Mouse (Mus musculus) CD4-positive, CD25-positive, alpha-beta regulatory T cell, adult 2 months (primary cell): ENCODE results near the gene Spata22.
"Not testable (repeated sequence)": the region's sequence is repeated elsewhere in the genome, so short reads cannot be mapped to it uniquely, and the experiment has no call there.

Source experiments
- DNase-seq: peaks from one replicate; pipeline ENCODE4 v3.0.0-alpha.2; 2012; ENCODE audit warnings: low read depth, low spot score

Spata22 gene

DNA sequence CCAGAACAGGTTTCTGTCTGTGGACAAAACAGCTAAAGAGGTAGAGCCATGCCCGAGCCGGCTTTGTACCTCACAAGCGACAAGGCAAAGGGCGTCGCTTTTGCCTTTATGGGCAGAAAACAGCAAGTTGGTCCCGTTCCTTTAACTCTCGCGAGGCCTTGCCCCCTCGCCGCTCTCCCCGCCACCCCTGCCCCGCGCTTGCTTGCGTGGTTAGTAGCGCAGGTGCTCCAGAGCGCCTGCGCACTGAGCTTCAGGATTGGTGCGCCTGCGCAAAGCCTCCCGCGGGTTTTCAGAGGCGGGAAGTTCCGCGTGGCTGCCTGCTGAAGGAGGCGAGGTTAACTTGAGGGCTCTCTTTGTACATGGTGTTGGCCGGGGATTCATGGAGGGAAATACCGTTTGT is at the start of gene Spata22, which contains the start of the genes Aspa and Gm49340:
Gene Spata22, plus strand, starts transcription at position 300 of the 400 bp plus-strand sequence.
Gene Aspa, minus strand, starts transcription at position 155 of the 400 bp plus-strand sequence.
Gene Gm49340, plus strand, starts transcription at position 300 of the 400 bp plus-strand sequence.
- no peak for DNase-seq

DNA sequence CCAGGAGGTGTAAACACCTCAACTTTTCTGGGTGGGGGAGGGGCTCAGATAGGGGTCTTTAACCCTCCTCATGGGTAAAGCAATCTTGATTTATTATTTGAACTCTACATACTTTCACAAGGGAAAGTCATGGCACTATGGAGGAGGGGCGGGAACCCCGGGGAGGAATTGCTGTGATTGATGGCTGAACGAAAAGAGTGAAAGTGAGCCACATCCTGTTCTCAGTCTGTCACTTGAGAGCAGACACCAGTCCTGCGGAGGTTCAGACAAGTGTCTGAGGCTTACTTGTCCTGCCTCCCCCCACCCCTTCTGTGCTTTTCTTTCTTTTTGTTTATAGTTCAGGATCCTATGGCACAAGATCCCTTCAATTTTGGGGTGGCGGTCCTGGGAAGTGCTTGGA is 48.8 kb upstream of the Spata22 start:
- peak; percentile 31 for DNase-seq

DNA sequence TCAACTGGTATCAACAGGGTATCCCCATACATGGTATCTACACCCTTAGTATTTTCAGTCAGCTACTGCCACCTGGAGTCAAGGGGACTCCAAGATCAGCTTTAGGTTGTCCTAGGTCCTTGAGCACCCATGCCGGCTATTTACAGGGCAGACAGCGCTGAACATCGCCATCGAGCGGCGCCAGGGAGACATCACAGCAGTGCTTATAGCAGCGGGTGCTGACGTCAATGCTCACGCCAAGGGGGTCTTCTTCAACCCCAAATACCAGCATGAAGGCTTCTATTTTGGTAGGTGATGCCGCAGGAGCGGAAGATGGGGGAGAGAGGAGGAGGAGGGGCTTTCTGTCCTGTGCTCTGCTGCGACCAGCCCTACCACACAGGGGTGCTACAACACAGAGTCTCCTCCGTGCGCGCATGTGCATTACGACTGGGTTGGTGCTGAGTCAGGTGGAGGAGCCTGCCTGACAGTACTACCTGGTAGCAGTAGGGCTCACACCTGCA is 48.0 kb upstream of the Spata22 start:
- peak; percentile 76 for DNase-seq

DNA sequence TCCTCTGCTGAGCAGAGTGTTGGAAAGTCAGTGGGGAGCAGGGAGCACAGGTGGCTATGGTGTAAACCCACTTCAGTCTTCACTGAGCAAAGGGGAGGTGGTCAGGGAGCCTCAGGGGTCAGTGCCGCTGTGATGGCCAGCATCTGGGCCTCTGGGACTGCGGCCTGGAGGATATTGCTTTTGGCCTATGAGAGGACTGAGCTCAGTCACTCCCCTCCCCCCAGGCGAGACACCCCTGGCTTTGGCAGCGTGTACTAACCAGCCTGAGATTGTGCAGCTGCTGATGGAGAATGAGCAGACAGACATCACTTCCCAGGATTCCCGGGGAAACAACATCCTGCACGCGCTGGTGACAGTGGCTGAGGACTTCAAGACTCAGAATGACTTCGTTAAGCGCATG is 46.2 kb upstream of the Spata22 start:
- DNase-seq = no peak

DNA sequence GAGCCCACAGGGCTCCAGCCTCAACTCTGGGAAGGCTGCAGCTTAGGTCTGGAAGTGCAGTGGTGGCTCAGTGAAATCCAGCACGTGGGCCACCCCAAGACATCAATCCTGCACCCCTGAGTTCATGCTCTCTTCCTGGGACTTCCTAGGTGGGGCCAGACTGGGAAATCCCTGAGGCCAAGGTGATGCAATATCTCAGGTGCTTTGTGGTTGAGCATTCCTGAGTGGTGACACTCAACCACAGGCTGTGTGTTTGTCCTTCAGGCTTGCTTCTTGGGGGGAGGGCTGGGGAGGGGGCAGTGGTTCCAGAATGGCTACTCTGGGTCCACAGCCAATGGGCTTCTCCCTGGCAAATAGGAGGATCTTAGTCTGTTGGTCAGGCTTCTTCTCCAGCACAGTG is 45.6 kb upstream of the Spata22 start:
- no peak for DNase-seq

DNA sequence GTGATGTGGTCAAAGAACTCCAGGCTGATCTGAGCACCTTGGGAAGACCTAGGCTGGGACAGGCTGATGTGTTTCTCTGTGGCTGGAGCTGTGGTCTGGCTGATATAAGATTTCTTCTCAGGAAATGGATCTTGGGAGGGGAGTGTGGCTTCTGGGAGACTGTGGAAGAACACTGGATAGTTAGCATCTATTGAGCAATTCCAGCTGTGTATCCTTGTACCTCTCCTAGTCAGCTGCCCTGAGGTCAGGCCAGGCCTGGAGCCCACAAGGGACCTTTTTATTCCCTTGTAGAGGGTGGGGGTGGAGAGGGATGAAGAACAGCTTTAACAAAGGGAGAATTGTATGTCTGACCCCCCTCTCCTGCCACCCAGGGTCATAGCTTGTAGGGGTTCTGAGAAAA is 45.2 kb upstream of the Spata22 start:
- DNase-seq = no peak

DNA sequence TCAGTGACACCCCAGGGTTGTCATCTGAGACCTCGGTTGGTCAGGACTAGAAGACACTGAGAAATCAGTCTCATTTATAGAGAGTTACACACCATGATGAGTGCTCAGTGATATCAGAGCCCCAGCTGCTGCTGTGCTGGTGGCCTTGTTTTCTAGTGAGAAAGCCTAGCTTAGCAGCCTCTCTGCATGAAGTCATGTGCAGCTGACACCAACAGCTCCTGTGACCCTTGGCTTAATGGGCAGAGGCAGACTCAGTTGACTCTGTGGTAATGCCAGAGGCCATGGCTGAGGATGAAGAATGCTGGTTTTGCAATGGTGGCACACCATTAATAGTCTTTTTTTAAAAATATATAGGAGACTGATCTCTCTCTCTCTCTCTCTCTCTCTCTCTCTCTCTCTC is 39.9 kb upstream of the Spata22 start:
- DNase-seq = no peak

DNA sequence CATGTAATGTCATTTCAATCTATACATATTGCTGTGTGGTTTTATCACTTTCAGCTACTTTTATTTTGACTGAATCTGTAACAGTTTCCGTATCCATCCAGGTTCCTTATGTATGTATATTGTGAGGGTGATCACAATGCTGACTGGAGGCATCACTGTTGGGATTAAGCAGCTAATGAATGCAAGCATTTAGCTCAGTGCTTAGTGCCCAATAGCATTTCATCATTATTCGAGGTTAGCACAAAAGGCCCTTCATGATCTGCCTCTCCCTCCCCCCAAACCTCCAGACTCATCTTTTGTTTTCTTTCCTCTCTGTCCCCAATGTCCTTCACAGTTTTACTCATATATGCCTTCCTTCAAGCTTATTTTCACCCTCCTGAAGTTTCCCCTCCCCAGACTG is 26.4 kb upstream of the Spata22 start:
- no peak for DNase-seq

DNA sequence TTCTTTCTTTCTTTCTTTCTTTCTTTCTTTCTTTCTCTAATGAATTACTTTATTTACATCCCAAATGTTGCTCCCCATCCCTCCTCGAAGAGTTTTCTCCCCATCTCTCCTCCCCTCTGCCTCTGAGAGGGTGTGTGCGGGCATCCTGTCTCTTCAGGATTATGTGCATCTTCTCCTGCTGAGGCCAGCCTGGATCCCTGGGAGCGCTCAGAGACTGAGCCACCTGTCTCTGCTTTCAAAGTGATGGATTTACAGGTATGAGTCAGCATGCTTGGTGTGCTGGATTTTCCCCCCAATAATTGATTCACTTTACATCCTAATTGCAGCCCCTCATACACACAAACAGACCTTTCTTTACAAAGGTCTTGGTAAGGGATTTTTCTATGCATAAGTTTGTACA is 13.6 kb upstream of the Spata22 start:
- DNase-seq = no peak

DNA sequence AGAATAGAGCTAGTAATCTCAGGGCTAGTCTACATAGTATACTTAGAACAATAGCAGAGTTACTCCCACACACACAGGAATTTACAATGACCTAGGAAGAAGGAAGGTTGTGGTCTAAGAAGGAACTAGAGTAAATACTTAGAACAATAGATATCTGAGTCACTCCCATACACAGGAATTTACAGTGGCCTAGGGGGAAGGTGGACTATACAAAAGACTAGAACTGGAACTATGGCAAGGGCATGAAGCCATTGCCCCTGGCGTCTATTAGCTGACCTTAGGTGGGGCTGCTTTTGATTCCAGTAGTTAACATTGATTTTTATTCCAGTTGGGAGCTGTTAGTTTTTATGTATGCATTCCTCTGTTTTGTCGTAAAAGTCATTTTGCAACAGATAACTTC is 11.0 kb upstream of the Spata22 start:
- DNase-seq = not testable (repeated sequence)

DNA sequence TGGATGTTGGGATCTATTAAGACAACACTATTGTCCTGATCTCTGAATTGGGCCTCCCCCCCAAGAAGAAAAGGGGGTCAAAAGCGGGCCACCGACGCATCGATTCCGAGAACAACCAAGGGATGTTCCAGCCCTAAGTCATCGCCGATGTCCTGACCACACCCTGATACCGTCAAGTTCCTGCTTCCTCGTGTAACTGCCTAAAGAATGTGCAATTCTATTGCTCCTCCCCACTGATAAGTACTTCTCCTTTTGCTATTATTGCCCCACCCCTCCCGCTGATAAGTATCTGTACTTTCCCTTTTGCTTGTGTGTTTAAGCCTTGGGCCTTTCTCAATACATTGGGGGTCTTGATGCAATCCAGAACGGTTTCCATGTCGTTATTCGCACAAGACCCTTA is 8.5 kb upstream of the Spata22 start:
- not testable (repeated sequence) for DNase-seq

DNA sequence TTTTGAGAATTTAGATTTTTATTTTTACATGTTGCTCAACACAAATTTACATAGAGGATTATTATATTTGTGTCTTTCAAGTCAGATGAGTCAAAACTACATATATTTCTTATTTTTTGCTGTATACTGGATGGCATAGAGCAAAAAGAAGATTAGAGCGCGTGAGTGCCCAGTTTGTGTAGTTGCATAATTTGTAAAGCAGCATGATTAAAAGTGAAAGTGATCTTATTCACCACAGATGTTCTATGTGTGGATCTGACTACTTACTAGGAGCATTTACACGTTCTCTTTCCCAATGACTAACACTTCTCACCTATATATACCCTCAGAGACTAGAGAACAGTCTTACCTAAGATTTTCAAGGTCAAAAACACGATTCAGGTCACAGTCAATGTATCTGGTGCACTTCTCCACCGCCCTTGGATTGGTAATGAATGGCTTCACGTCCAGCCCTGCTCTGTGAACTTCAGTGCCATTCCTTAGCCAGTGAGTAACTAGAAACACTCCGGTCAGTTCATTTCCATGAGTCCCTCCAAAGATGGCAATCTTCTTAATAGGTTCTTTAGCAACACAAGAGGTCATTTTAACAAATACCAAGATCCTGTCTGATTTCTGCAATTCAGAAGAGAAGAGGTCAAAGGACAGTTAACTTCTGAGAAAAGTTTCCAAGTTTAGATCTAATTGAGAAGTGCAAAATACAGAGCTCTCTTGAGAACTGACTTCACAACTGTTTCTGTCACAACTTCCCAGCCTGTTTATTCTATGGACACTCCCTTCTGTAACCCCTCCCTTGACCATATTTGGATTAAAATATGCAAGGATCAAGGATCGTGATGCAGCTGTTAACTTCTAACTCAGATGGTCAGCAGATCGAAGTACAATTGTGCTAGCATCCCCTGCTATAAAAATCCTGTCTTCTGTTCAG is 5.4 kb upstream of the Spata22 start:
- DNase-seq = no peak

DNA sequence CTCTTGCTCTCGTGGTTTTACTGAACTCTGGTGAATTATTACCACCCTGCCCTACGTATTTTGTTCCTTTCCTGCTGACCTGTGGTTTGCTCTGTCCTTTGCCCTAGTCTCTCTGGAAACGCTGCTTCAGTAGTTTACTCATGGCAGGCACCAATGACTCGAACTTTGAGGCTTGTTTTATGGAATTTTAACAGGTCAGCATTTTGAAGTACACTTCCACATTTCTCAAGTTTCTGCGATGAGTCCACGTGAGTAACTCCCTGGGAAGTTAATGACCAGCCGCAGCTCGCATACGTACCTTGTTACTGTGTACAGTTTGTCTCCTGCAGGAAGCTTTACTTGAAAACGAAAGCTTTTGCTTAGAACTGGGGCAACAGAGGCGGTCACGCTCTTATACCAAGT is 3.1 kb upstream of the Spata22 start:
- DNase-seq = no peak

DNA sequence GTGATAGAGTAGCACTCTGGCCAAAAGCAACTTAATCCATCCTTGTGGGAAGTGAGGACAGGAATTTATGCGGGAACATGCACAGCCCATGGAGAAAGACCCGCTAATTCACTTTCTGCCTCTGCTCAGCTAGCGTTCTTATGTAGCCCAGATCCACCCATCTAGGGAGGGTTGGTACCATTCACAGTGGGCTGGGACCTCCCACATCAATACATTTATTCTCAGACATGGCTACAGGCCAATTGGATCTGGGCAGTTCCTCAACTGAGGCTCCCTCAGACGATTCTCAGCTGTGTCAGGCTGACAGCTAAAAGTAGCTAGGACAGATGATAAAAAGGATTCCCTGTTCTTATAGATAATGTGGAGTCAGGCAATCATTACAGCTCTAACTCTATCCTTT is 2.2 kb upstream of the Spata22 start:
- no peak for DNase-seq

DNA sequence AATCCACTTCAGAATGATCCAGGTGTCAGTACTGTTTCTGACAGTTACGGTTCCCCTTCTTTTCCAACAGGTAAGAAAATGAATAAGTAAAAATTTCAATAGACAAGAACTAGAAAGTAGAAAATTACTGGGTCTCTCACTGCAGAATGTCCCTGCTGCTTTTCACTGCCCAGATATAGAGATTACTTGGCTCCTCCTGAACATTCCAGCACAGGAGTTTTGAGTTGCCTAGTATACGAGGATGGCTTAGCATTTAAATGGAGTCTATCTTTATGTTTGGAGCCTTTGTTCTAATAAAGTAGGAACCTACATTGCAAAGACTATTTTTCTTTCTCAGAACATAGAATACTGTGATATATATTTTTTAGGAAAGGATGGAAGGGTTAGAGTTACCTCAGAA is 3.8 kb downstream of the Spata22 start:
- no peak for DNase-seq

DNA sequence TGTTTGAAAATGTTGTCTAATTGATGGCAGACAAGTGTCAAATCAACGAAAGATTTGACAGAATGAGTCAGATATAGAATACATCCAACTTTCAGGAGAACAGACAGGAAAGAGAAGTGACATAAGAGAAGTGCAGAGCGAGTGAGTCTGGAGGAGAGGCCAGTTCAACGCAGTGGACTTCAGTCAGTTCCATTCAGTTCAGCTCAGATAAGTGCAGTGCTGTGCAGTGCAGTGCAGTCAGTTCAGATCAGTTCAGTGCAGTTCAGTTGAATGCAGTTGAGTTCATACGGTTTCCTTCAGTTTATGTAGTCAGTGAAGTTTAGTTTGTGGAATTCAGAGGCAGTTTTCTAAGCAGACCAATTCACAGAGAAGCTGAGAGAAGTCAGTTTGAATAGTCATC is 7.4 kb downstream of the Spata22 start:
- no peak for DNase-seq

DNA sequence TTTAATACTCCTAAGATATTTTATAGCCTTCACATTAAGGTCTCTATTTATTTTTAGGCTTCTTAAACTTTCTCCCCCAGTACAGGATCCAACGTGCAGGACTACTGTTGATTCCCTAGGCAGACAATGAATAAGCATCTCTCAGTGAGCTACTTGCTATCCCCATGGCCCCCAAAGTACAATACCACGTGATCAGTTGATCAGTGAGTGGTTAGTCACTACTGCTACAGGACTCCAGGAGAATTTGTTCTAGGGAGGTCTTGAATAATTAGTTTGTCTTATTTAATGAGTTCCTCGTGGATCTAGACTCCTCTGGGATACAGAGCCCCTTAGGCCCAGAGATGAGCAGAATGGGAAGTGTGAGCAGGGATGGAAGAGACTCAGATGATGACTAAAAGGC is 20.9 kb downstream of the Spata22 start, which contains the start of gene Olfr20:
Gene Olfr20, plus strand, starts transcription at position 301 of the 400 bp plus-strand sequence.
- no peak for DNase-seq

DNA sequence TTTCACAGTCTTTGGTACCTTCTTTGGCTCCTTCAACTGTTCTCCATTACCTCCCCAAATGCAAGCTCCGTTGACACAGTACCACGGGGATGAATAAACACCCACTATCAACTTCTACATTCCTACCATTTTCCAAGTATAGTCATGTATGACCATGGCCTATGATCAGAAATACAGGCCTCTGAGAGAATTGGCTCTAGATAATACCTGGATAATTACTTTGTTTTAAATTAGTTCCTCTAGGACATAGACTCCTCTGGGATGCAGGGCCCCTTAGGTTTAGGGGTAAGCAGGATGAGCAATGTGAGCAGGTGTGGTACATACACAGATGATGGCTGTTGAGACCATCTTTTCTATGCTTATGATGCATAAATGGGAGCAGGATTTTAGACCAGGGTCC is 41.4 kb downstream of the Spata22 start, which contains the start of gene Olfr376:
Gene Olfr376, plus strand, starts transcription at position 301 of the 400 bp plus-strand sequence.
- DNase-seq = no peak

DNA sequence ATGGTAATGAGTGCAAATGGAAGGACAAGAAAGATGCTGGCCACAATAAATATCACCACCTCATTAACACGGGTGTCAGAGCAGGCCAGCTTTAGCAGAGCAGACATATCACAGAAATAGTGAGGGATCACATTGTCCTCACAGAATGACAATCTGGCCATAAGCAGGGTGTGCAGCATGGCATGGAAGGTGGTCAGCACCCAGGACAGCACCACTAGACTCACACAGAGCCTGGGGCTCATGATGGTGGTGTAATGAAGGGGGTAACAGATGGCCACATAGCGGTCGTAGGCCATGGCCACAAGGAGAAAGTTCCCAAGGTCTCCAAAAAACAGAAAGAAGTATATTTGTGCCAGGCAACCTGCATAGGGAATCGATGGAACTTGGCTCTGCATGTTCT is 65.8 kb downstream of the Spata22 start:
- no peak for DNase-seq
